Mouse (Mus musculus): ENCODE measurements around the gene Xbp1. TPM values are rescaled to one million over a fixed set of nuclear protein-coding genes. Genes with fewer than 3 reads are reported as not detected.

Gene Xbp1
- polyA plus RNA-seq, 1 experiment from 2014 or later = 126 TPM

GRCm38 (mm10) chr11:5569474-5569873, 49.0 kb downstream of the Xbp1 start, which contains the start of gene Ankrd36:
TSS of gene Ankrd36 (plus strand) at chr11:5569684.
- Histone ChIP-seq H3K36me3 (no peaks in the 10 kb centered on the region), H3K4me1 (replicated peaks) (no peaks in the 10 kb centered on the region; the same call in 1 of the 2 replicates), H3K9me3 (no peaks in the 10 kb centered on the region), H3K27ac (no peak within 1 kb of the TSS), H3K27me3 (ENCODE audit: insufficient read depth, poor library complexity, severe bottlenecking) (no peaks in the 10 kb centered on the region), H3K4me3 (no peak within 1 kb of the TSS)
- no peak for DNase-seq (ENCODE audit: low spot score)
- 86% methylated on average over 12 of the region's 12 CpGs for WGBS

DNA sequence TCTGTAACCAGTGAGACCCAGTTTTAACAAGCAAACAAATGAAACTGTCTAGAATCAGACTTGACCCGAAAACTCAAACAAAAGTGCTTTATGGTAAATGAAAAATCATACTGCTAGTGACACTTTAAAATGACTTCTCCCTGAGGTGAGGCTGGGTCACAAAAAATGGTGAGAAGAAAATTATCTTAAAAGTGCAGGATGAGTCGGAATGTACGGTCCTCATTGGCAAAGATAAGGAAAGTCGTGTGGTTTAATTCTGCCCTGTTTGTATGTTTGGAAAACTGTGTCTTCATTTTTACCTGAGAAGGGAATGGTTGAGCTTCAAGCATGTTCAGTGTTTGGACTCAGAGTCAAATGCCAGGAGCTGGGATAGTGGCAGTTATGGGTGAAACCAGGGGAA, 51.4 kb downstream of the Xbp1 start:
- Histone ChIP-seq H3K4me1 (replicated peaks) (no peaks in the 10 kb centered on the region; the same call in 1 of the 2 replicates), H3K27me3 (ENCODE audit: insufficient read depth, poor library complexity, severe bottlenecking) (no peaks in the 10 kb centered on the region), H3K27ac (no peak overlapping the region), H3K9me3 (no peaks in the 10 kb centered on the region), H3K4me3 (no peak overlapping the region), H3K36me3 (no peaks in the 10 kb centered on the region)
- DNase-seq (ENCODE audit: low spot score) = no peak
- WGBS = 91% methylated on average over 4 of the region's 4 CpGs

GRCm38 (mm10) chr11:5573821-5574220, 53.4 kb downstream of the Xbp1 start:
- H3K9me3 ChIP-seq = no peaks in the 10 kb centered on the region
- H3K27me3 ChIP-seq (ENCODE audit: insufficient read depth, poor library complexity, severe bottlenecking) = no peaks in the 10 kb centered on the region
- H3K27ac ChIP-seq = no peak overlapping the region
- no peak for DNase-seq (ENCODE audit: low spot score)
- no peak overlapping the region for H3K4me3 ChIP-seq
- WGBS = 84% methylated on average over 2 of the region's 2 CpGs
- H3K4me1 ChIP-seq (replicated peaks) = peaks cover 8% of the 10 kb centered on the region
- no peaks in the 10 kb centered on the region for H3K36me3 ChIP-seq

DNA sequence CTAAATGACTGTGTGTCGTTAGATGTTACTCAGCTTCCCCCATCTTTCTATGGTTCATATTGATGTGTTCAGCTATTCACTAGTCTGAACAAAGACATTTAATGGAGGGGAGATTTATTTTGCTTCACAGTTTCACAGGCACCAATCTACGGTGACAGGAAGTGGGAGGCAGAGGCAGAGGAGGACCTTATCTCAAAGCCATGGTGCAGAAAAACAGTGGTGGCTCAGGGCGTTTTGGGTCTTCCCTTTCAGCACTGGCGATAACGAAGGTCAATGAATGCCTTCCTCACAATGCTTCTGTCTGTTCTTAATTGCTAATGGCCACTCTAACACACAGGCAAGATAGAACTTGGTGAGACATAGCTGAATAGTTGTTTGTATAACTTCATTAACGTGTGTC, 54.6 kb downstream of the Xbp1 start:
- H3K9me3 ChIP-seq = no peaks in the 10 kb centered on the region
- H3K27me3 ChIP-seq (ENCODE audit: insufficient read depth, poor library complexity, severe bottlenecking) = no peaks in the 10 kb centered on the region
- peaks cover 8% of the 10 kb centered on the region; the same call in 1 of the 2 replicates for H3K4me1 ChIP-seq (replicated peaks)
- H3K4me3 ChIP-seq = no peak overlapping the region
- no peak overlapping the region for H3K27ac ChIP-seq
- no peaks in the 10 kb centered on the region for H3K36me3 ChIP-seq
- DNase-seq (ENCODE audit: low spot score) = no peak
- 86% methylated on average over 6 of the region's 6 CpGs for WGBS

Other genes with a start within 250 kb of the Xbp1 start
- 8.9 and 11.6 TPM in 2 replicates for gene Znrf3, start 75.8 kb upstream of the Xbp1 start, polyA plus RNA-seq (2016; fragmentation: Nextera tagmentation; extraction: Ambion mirVana)
- 23.0 and 26.7 TPM in 2 replicates for gene Ccdc117, start 21.5 kb downstream of the Xbp1 start, polyA plus RNA-seq (2016; fragmentation: Nextera tagmentation; extraction: Ambion mirVana)
- gene Ankrd36, start 49.0 kb downstream of the Xbp1 start, polyA plus RNA-seq (2016; fragmentation: Nextera tagmentation; extraction: Ambion mirVana) = not detected in 2 replicates
- 144 and 183 TPM in 2 replicates for gene Mrps24, start 195.0 kb downstream of the Xbp1 start, polyA plus RNA-seq (2016; fragmentation: Nextera tagmentation; extraction: Ambion mirVana)
- 18.1 and 20.4 TPM in 2 replicates for gene Urgcp, start 241.7 kb downstream of the Xbp1 start, polyA plus RNA-seq (2016; fragmentation: Nextera tagmentation; extraction: Ambion mirVana)

Data from hindbrain, embryonic 10.5 days (tissue).